Mouse (Mus musculus): ENCODE data around the gene Anxa3.

GRCm38 (mm10) chr5:96804304-96804703 lies 11.2 kb downstream of the Anxa3 start:
- TF ChIP-seq CTCF (conservative IDR thresholded peaks at IDR 0.05; ENCODE audit: insufficient read depth, insufficient read length, low read depth, low read length) (no peak), POLR2A (IDR thresholded peaks at IDR 0.05; ENCODE audit: low read depth, low read length) (no peak)

Data from kidney, adult 2 months (tissue).